Comparison of ENCODE assay signal across 7 mouse cellular contexts in the genomic region with DNA sequence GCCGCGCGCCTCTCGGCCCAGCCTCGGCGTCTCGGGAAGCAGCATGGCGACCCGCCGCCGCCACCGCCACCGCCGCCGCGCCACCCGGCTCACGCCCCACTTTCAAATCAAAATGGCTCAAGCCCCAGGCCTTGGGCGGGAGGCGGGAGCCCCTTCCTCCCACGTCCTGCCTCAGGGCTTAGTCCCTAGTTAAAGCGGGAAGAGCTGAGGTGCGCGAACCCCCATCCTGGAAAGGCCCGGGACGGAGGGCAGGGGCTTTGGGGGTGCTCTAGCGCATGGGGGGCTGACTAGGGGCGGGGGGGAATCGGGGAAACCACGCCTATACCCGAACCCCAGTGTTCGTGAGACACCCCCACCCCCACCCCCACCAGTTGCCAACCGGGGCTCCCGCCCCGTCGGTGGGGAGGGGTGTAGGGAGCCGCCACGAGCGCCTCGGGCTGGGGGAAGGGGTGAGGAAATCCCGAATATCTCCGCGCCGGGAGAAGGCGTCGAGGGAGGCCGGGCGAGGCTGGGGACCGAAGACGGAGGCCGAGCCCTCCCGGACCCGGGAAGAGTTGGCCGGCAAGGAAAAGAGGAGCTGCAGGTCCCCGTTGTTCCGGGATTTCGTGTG. TPM values are rescaled to one million over a fixed set of nuclear protein-coding genes. Genes with fewer than 3 reads are reported as not detected.
A peak's percentile ranks its signal among the peaks of the same experiment; 100 is the strongest.
DNase-seq lines count a peak whose midpoint lies in the region; ATAC-seq lines count a peak whose summit lies in the region.

No protein-coding gene starts in this region.

- H3K4me3 ChIP-seq in embryonic facial prominence, embryonic 11.5 days (ENCODE audit: low read depth, low read length): peak overlapping the region; percentile 98
- H3K4me3 ChIP-seq in hindbrain, embryonic 10.5 days: peak overlapping the region; percentile 100
- H3K4me3 ChIP-seq in midbrain, embryonic 10.5 days: peak overlapping the region; percentile 87

- no peaks in the 10 kb centered on the region for H3K27me3 ChIP-seq in embryonic facial prominence, embryonic 11.5 days (ENCODE audit: control insufficient read depth, insufficient read depth, low read length)
- H3K27me3 ChIP-seq in hindbrain, embryonic 10.5 days (ENCODE audit: insufficient read depth, poor library complexity, severe bottlenecking): no peaks in the 10 kb centered on the region
- no peaks in the 10 kb centered on the region for H3K27me3 ChIP-seq in midbrain, embryonic 10.5 days (ENCODE audit: low read depth, poor library complexity, severe bottlenecking)

- DNase-seq in ovary, postnatal 36 days (ENCODE audit: low spot score): peak; percentile 19
- DNase-seq in ovary, postnatal 14 days (ENCODE audit: low spot score): no peak
- DNase-seq in embryonic facial prominence, embryonic 11.5 days (ENCODE audit: low spot score): peak; percentile 54
- DNase-seq in hindbrain, embryonic 10.5 days (ENCODE audit: low spot score): no peak
- peak; percentile 69 for DNase-seq in midbrain, embryonic 10.5 days (ENCODE audit: low spot score)
- DNase-seq in left cerebral cortex, adult 11 months (ENCODE audit: low spot score): no peak
- DNase-seq in cerebellum, adult 9-10 months: no peak

- peak overlapping the region; percentile 99 for H3K9ac ChIP-seq in embryonic facial prominence, embryonic 11.5 days (replicated peaks; ENCODE audit: low read length)

- under 1% methylated on average over 38 of the region's 57 CpGs for WGBS in embryonic facial prominence, embryonic 11.5 days
- WGBS in hindbrain, embryonic 10.5 days: under 1% methylated on average over 57 of the region's 57 CpGs
- under 1% methylated on average over 56 of the region's 57 CpGs for WGBS in midbrain, embryonic 10.5 days

- no peak for ATAC-seq in embryonic facial prominence, embryonic 11.5 days (replicated peaks; ENCODE audit: insufficient number of reproducible peaks, low FRiP score, low TSS enrichment, low read depth)

- peak overlapping the region; percentile 98 for H3K27ac ChIP-seq in embryonic facial prominence, embryonic 11.5 days (replicated peaks; ENCODE audit: low read depth, low read length)
- peak overlapping the region; percentile 100 for H3K27ac ChIP-seq in hindbrain, embryonic 10.5 days
- H3K27ac ChIP-seq in midbrain, embryonic 10.5 days (replicated peaks): peak overlapping the region; percentile 100

- peak overlapping the region; percentile 84 for H3K4me2 ChIP-seq in embryonic facial prominence, embryonic 11.5 days (ENCODE audit: low read depth, low read length)

- H3K4me1 ChIP-seq in embryonic facial prominence, embryonic 11.5 days (ENCODE audit: control insufficient read depth, insufficient read depth, low read length): no peaks in the 10 kb centered on the region
- H3K4me1 ChIP-seq in hindbrain, embryonic 10.5 days (replicated peaks): peaks cover 51% of the 10 kb centered on the region
- H3K4me1 ChIP-seq in midbrain, embryonic 10.5 days: peaks cover 55% of the 10 kb centered on the region

- H3K36me3 ChIP-seq in embryonic facial prominence, embryonic 11.5 days (replicated peaks; ENCODE audit: control insufficient read depth, insufficient read depth, low read depth, low read length): no peaks in the 10 kb centered on the region
- H3K36me3 ChIP-seq in hindbrain, embryonic 10.5 days: peaks cover 24% of the 10 kb centered on the region
- H3K36me3 ChIP-seq in midbrain, embryonic 10.5 days: peaks cover 25% of the 10 kb centered on the region

- no peaks in the 10 kb centered on the region for H3K9me3 ChIP-seq in embryonic facial prominence, embryonic 11.5 days (replicated peaks; ENCODE audit: control insufficient read depth, low read length)
- H3K9me3 ChIP-seq in hindbrain, embryonic 10.5 days: no peaks in the 10 kb centered on the region
- H3K9me3 ChIP-seq in midbrain, embryonic 10.5 days (replicated peaks): no peaks in the 10 kb centered on the region

RNA-seq across cellular contexts. Expression of gene Igf2bp1, which starts 0.8 kb away (rescaled TPM):
- polyA plus RNA-seq in embryonic facial prominence, embryonic 11.5 days (2014; fragmentation: Nextera tagmentation; extraction: Ambion mirVana): 78.7 and 85.5 TPM in 2 replicates
- 167 and 186 TPM in 2 replicates for polyA plus RNA-seq in hindbrain, embryonic 10.5 days (2016; fragmentation: Nextera tagmentation; extraction: Ambion mirVana)
- 176 and 190 TPM in 2 replicates for polyA plus RNA-seq in midbrain, embryonic 10.5 days (2016; fragmentation: Nextera tagmentation; extraction: Ambion mirVana)

RNA-seq across cellular contexts. Expression of gene Gip, which starts 19.4 kb away (rescaled TPM):
- polyA plus RNA-seq in embryonic facial prominence, embryonic 11.5 days (2014; fragmentation: Nextera tagmentation; extraction: Ambion mirVana): 0.50 TPM in 1 of 2 replicates, not detected in the other
- not detected in 2 replicates for polyA plus RNA-seq in hindbrain, embryonic 10.5 days (2016; fragmentation: Nextera tagmentation; extraction: Ambion mirVana)
- not detected in 2 replicates for polyA plus RNA-seq in midbrain, embryonic 10.5 days (2016; fragmentation: Nextera tagmentation; extraction: Ambion mirVana)

RNA-seq across cellular contexts. Expression of gene Snf8, which starts 29.8 kb away (rescaled TPM):
- 37.3 and 37.7 TPM in 2 replicates for polyA plus RNA-seq in embryonic facial prominence, embryonic 11.5 days (2014; fragmentation: Nextera tagmentation; extraction: Ambion mirVana)
- 118 and 126 TPM in 2 replicates for polyA plus RNA-seq in hindbrain, embryonic 10.5 days (2016; fragmentation: Nextera tagmentation; extraction: Ambion mirVana)
- polyA plus RNA-seq in midbrain, embryonic 10.5 days (2016; fragmentation: Nextera tagmentation; extraction: Ambion mirVana): 106 and 110 TPM in 2 replicates

Comparison
In these comparisons a context has a peak if more than half of its experiments do, and no peak if none do; other contexts are left out.
1. DNase-seq: peak in ovary, postnatal 36 days (single experiment), embryonic facial prominence, embryonic 11.5 days (single experiment) and midbrain, embryonic 10.5 days (single experiment); none in ovary, postnatal 14 days (single experiment), hindbrain, embryonic 10.5 days (single experiment), left cerebral cortex, adult 11 months (single experiment) and cerebellum, adult 9-10 months (single experiment).
2. Peak in every context shown above with its lines, with median percentiles within 50 percentile points of each other: H3K27ac ChIP-seq and H3K4me3 ChIP-seq.